8 mouse cellular contexts compared by ENCODE assay signal in the genomic region with DNA sequence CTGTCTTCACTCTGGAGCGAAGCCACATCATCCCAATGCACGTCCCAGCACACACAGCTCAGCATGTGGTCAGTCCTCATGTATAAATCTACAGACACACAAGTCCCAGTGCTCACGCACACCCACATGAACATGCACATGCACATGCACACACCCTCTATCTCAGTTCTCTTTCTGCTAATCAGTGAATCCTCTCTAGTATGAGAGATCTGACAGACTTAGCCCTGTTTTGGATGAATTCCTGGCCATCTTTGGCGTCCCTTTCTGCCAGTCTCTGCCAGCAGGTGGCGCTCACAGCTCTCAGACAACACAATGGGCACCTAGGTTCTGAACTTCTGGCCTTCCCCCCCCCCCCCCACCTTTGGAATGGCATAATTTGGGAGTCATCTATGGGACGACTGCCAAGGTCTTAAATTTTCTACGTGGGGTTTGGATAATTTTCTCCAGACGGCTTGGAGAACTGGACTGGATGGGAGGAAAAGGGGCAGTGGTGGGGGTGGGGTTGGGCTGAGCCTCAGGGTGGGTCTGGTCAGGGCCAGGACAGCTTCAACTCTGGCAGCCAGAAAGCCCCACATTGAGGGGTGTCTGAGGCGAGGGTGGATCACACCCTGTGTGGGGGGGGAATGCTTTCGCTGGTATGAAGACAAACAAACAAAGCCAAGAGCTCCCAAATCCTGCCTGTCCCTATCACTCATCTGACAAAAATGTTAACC.
DNase-seq lines count a peak whose midpoint lies in the region; ATAC-seq and TF ChIP-seq lines count a peak whose summit lies in the region.

No protein-coding gene starts in this region.

- peak; percentile 94 for TF ChIP-seq CTCF in stomach, postnatal 0 days (IDR thresholded peaks at IDR 0.05; ENCODE audit: low read depth)

- H3K9ac ChIP-seq in liver, embryonic 11.5 days (ENCODE audit: low read depth, low read length), result no peak overlapping the region
- H3K9ac ChIP-seq in neural tube, embryonic 11.5 days (ENCODE audit: low read length), result no peak overlapping the region
- H3K9ac ChIP-seq in stomach, postnatal 0 days (ENCODE audit: low read length), result no peak overlapping the region

- H3K4me2 ChIP-seq in liver, embryonic 11.5 days, result no peak overlapping the region
- H3K4me2 ChIP-seq in neural tube, embryonic 11.5 days (ENCODE audit: low read depth), result no peak overlapping the region
- no peak overlapping the region for H3K4me2 ChIP-seq in stomach, postnatal 0 days (replicated peaks; ENCODE audit: low read depth)

- no peak overlapping the region for H3K4me3 ChIP-seq in liver, embryonic 11.5 days (ENCODE audit: low read depth, low read length)
- no peak overlapping the region for H3K4me3 ChIP-seq in neural tube, embryonic 11.5 days (ENCODE audit: low read depth, low read length)
- no peak overlapping the region for H3K4me3 ChIP-seq in stomach, postnatal 0 days (ENCODE audit: low read depth, low read length)

- peak; percentile 69 for DNase-seq in ovary, postnatal 10 days (ENCODE audit: low spot score)
- no peak for DNase-seq in ovary, adult 18-20 months (ENCODE audit: low spot score)
- DNase-seq in embryo, embryonic 11.5 days (ENCODE audit: low read depth, low spot score), result peak; percentile 71
- peak; percentile 76 to 94 for DNase-seq in heart, adult 18-20 months
- peak; percentile 91 for DNase-seq in kidney, postnatal 10 days
- peak; percentile 64 for DNase-seq in liver, embryonic 11.5 days (ENCODE audit: low spot score)
- peak; percentile 83 for DNase-seq in neural tube, embryonic 11.5 days (ENCODE audit: low spot score)
- DNase-seq in stomach, postnatal 0 days (ENCODE audit: low spot score), result peak; percentile 82

- 23% methylated on average over 10 of the region's 10 CpGs for WGBS in liver, embryonic 11.5 days
- WGBS in neural tube, embryonic 11.5 days, result 21% methylated on average over 10 of the region's 10 CpGs
- WGBS in stomach, postnatal 0 days, result 22% methylated on average over 10 of the region's 10 CpGs

- no peak for TF ChIP-seq EP300 in stomach, postnatal 0 days (optimal IDR thresholded peaks at IDR 0.05)

- H3K27me3 ChIP-seq in liver, embryonic 11.5 days (replicated peaks; ENCODE audit: control insufficient read depth, insufficient read depth, low read length), result peaks cover 25% of the 10 kb centered on the region
- peaks cover 80% of the 10 kb centered on the region for H3K27me3 ChIP-seq in neural tube, embryonic 11.5 days (ENCODE audit: control insufficient read depth, insufficient read depth, low read length)
- H3K27me3 ChIP-seq in stomach, postnatal 0 days (ENCODE audit: control insufficient read depth, insufficient read depth, low read length), result no peaks in the 10 kb centered on the region

- no peaks in the 10 kb centered on the region for H3K36me3 ChIP-seq in liver, embryonic 11.5 days (ENCODE audit: control insufficient read depth, insufficient read depth, low read length)
- H3K36me3 ChIP-seq in neural tube, embryonic 11.5 days (ENCODE audit: control insufficient read depth, insufficient read depth, low read length), result no peaks in the 10 kb centered on the region
- H3K36me3 ChIP-seq in stomach, postnatal 0 days (ENCODE audit: control insufficient read depth, insufficient read depth, low read length), result no peaks in the 10 kb centered on the region

- no peaks in the 10 kb centered on the region for H3K9me3 ChIP-seq in liver, embryonic 11.5 days (ENCODE audit: control insufficient read depth, low read length)
- no peaks in the 10 kb centered on the region for H3K9me3 ChIP-seq in neural tube, embryonic 11.5 days (ENCODE audit: control insufficient read depth, low read length)
- no peaks in the 10 kb centered on the region for H3K9me3 ChIP-seq in stomach, postnatal 0 days (ENCODE audit: control insufficient read depth, low read length)

- no peak overlapping the region for H3K27ac ChIP-seq in liver, embryonic 11.5 days (ENCODE audit: low read depth, low read length)
- no peak overlapping the region for H3K27ac ChIP-seq in neural tube, embryonic 11.5 days (ENCODE audit: low read depth, low read length)
- no peak overlapping the region for H3K27ac ChIP-seq in stomach, postnatal 0 days (replicated peaks)

- ATAC-seq in liver, embryonic 11.5 days (replicated peaks; ENCODE audit: low FRiP score), result no peak
- ATAC-seq in neural tube, embryonic 11.5 days (ENCODE audit: insufficient read depth, low FRiP score, low TSS enrichment), result peak; percentile 35; the same call in 1 of the 2 replicates
- ATAC-seq in stomach, postnatal 0 days (ENCODE audit: low FRiP score, low TSS enrichment), result peak; percentile 55; the same call in 1 of the 2 replicates

- H3K4me1 ChIP-seq in liver, embryonic 11.5 days (replicated peaks; ENCODE audit: control insufficient read depth, insufficient read depth, low read length), result no peaks in the 10 kb centered on the region
- no peaks in the 10 kb centered on the region for H3K4me1 ChIP-seq in neural tube, embryonic 11.5 days (ENCODE audit: control insufficient read depth, insufficient read depth, low read length)
- no peaks in the 10 kb centered on the region for H3K4me1 ChIP-seq in stomach, postnatal 0 days (replicated peaks; ENCODE audit: control insufficient read depth, insufficient read depth)
